Mouse (Mus musculus): ENCODE data around the gene Mid1.

- no peak for TF ChIP-seq EP300 (IDR thresholded peaks at IDR 0.05; ENCODE audit: low read depth)
- no peak for TF ChIP-seq CTCF (IDR thresholded peaks at IDR 0.05; ENCODE audit: low read depth)
These were observed 115.2 kb downstream of the Mid1 start for GRCm38 (mm10) chrX:169800238-169800637.
